Mouse (Mus musculus) embryonic facial prominence, embryonic 14.5 days (tissue): ENCODE measurements around the gene Cacna1s. TPM values are rescaled to one million over a fixed set of nuclear protein-coding genes. Genes with fewer than 3 reads are reported as not detected.

ENCODE experiments used
- ATAC-seq: fragments of 200-750 bp; cut with Nextera tagmentation; 2 replicates; pipeline ENCODE4 v1.8.0; 2017; ENCODE audit warnings: low read depth, moderate number of reproducible peaks, moderate TSS enrichment
- DNase-seq: peaks from one replicate; pipeline ENCODE4 v3.0.0-alpha.2; 2015; ENCODE audit warnings: low spot score
- H3K27ac ChIP-seq: fragments of 300-500 bp; sonication (generic); replicated peaks from 2 replicates; pipeline ENCODE4 v1.5.1; 2014; ENCODE audit warnings: low read depth, mild to moderate bottlenecking, low read length, moderate library complexity
- H3K27me3 ChIP-seq: fragments of 300-500 bp; sonication (generic); replicated peaks from 2 replicates; pipeline ENCODE4 v1.6.1; 2014; ENCODE audit warnings: low read length; ENCODE audit not compliant: control insufficient read depth, insufficient read depth
- H3K36me3 ChIP-seq: fragments of 300-500 bp; sonication (generic); 2 replicates; pipeline ENCODE4 v1.6.1; 2014; ENCODE audit warnings: low read length, mixed read lengths; ENCODE audit not compliant: control insufficient read depth, insufficient read depth
- H3K4me1 ChIP-seq: fragments of 300-500 bp; sonication (generic); 2 replicates; pipeline ENCODE4 v1.6.1; 2014; ENCODE audit warnings: antibody characterized with exemption, low read length; ENCODE audit not compliant: control insufficient read depth, insufficient read depth
- H3K4me2 ChIP-seq: fragments of 300-500 bp; sonication (generic); 2 replicates; pipeline ENCODE4 v1.6.1; 2014; ENCODE audit warnings: low read depth, mild to moderate bottlenecking, low read length, moderate library complexity, mixed read lengths
- H3K4me3 ChIP-seq: fragments of 300-500 bp; sonication (generic); 2 replicates; pipeline ENCODE4 v1.5.1; 2014; ENCODE audit warnings: low read depth, mild to moderate bottlenecking, low read length
- H3K9ac ChIP-seq: fragments of 300-500 bp; sonication (generic); 2 replicates; pipeline ENCODE4 v1.6.1; 2014; ENCODE audit warnings: low read depth, mild to moderate bottlenecking, low read length, moderate library complexity, mixed read lengths
- H3K9me3 ChIP-seq: fragments of 300-500 bp; sonication (generic); 2 replicates; pipeline ENCODE4 v1.6.1; 2016; ENCODE audit warnings: low read length; ENCODE audit not compliant: control insufficient read depth
- WGBS: fragments of 180-500 bp; shearing (Covaris S2); extraction: QIAGEN DNeasy Blood & Tissue Kit; methylation state at CpG from one replicate; pipeline ENCODE4 v1.1.7; 2014; 5-methylcytosine and 5-hydroxymethylcytosine counted together
- polyA plus RNA-seq: library from polyadenylated mRNA; unstranded; fragments of >200 nt; fragmentation: Nextera tagmentation; extraction: Ambion mirVana; gene quantifications from 2 replicates; pipeline ENCODE4 v1.2.1, GENCODE M21; 2014

The Cacna1s gene
- 11.2 and 12.1 TPM in 2 replicates for polyA plus RNA-seq

- no peak within 1 kb of the TSS for H3K9ac ChIP-seq
- no peaks in the 10 kb centered on the region; the same call in 1 of the 2 replicates for H3K4me1 ChIP-seq
- no peak within 1 kb of the TSS for H3K4me3 ChIP-seq
- H3K27ac ChIP-seq: no peak within 1 kb of the TSS
- peaks cover 39% of the 10 kb centered on the region for H3K27me3 ChIP-seq
- ATAC-seq (peak; percentile 39), DNase-seq (no peak)
- no peak within 1 kb of the TSS for H3K4me2 ChIP-seq
- 25% methylated on average over 11 of the region's 11 CpGs for WGBS
- no peaks in the 10 kb centered on the region for H3K9me3 ChIP-seq
- H3K36me3 ChIP-seq: no peaks in the 10 kb centered on the region
Observed at GRCm38 (mm10) chr1:136052547-136052946, at the start of gene Cacna1s. TSS of gene Cacna1s (plus strand) at chr1:136052750.

GRCm38 (mm10) chr1:136006292-136006748, 46.2 kb upstream of the Cacna1s start, which contains the start of gene Igfn1:
TSS of gene Igfn1 (minus strand) at chr1:136006342.
- WGBS: 75% methylated on average over 3 of the region's 3 CpGs
- Histone ChIP-seq H3K9ac (no peak within 1 kb of the TSS), H3K4me3 (no peak within 1 kb of the TSS; the same call in 1 of the 2 replicates), H3K9me3 (no peaks in the 10 kb centered on the region), H3K27me3 (0 out of 2 replicates have a peak, but pooled peaks cover 7% of the 10 kb centered on the region), H3K27ac (no peak within 1 kb of the TSS), H3K4me1 (peaks cover 4% of the 10 kb centered on the region; the same call in 1 of the 2 replicates), H3K36me3 (no peaks in the 10 kb centered on the region), H3K4me2 (peak within 1 kb of the TSS; percentile 73; the same call in 1 of the 2 replicates)
- ATAC-seq: no peak
- DNase-seq: no peak

DNA sequence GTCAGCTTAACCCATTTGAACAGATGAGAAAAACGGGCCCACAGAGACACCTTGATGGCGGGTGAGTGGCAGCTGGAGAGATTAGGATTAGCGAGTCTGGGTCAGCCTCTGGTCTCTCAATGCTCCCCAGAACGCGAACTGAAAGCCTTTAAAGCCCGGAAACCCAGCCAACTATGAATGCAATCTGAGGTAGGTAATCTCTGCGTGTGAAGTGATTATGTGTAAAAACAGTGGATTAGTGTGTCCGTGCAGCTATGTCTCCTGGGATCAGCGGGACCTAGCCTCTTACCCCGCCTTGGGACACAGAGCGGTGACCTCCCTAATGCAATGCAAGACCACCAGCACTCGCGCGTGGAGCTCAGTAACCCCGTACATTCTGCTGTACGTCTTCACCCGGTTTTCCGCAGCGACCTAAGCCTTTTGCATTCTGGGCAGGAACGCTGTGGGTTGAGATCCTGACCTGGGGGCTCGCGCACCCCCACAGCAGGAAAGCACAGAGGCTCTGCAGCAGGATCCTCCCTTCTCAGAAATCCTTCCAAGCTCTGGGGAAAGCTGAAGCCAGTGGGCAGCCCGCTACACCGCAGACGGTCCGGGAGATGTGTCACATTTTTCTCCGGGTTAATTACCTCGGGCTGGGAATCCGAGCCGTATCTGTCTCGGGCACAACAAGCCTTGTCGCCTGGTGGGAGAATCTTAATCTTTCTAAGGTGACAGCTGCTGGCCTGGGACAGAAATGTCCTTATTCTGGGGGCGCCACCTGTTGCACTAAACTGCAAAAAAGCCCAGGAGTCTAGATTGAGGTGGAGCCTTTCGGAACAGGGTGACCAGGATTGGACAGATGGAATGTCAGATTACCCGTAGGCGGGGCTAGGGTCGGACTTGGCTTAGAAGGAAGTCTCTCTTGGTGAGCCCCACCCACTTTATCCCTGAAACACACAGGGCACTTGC, 45.1 kb upstream of the Cacna1s start, which contains the start of gene Tmem9:
Gene Tmem9, plus strand, starts transcription at position 940 of the 948 bp plus-strand sequence.
- H3K9me3 ChIP-seq: no peaks in the 10 kb centered on the region
- peak within 1 kb of the TSS; percentile 40 for H3K9ac ChIP-seq
- H3K4me3 ChIP-seq: peak within 1 kb of the TSS; percentile 44
- H3K27ac ChIP-seq: no peak within 1 kb of the TSS
- H3K36me3 ChIP-seq: no peaks in the 10 kb centered on the region
- ATAC-seq: peak; percentile 93
- H3K27me3 ChIP-seq: 0 out of 2 replicates have a peak, but pooled peaks cover 7% of the 10 kb centered on the region
- 2% methylated on average over 37 of the region's 37 CpGs for WGBS
- DNase-seq: peak; percentile 91
- H3K4me1 ChIP-seq: peaks cover 4% of the 10 kb centered on the region; the same call in 1 of the 2 replicates
- H3K4me2 ChIP-seq: peak within 1 kb of the TSS; percentile 73

GRCm38 (mm10) chr1:136008159-136008533, 44.4 kb upstream of the Cacna1s start:
- H3K9me3 ChIP-seq: no peaks in the 10 kb centered on the region
- 0 out of 2 replicates have a peak, but pooled peaks cover 7% of the 10 kb centered on the region for H3K27me3 ChIP-seq
- H3K4me3 ChIP-seq: peak overlapping the region; percentile 44
- H3K9ac ChIP-seq: no peak overlapping the region
- WGBS: 23% methylated on average over 8 of the region's 8 CpGs
- no peak overlapping the region for H3K27ac ChIP-seq
- DNase-seq (no peak), ATAC-seq (no peak; the same call in 1 of the 2 replicates)
- H3K36me3 ChIP-seq: no peaks in the 10 kb centered on the region
- peak overlapping the region; percentile 73 for H3K4me2 ChIP-seq
- peaks cover 4% of the 10 kb centered on the region; the same call in 1 of the 2 replicates for H3K4me1 ChIP-seq

DNA sequence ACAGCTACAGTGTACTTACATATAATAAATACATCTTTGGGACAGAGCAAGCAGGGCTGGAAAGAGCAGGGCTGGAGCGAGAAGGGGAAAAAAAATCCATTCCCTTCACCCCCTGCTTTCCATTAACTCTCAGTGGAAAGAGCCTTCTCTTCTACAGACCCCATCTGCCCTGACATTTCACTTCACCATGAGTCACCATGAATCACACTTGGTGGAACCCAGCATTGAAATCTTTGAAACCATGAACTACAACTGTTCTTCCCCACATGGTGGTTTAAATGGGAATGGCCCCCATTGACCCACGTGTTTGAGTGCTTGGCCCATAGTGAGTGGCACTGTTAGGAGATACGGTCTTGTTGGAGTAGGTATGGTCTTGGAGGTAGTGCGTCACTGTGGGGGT, 42.3 kb upstream of the Cacna1s start:
- H3K27me3 ChIP-seq: 0 out of 2 replicates have a peak, but pooled peaks cover 7% of the 10 kb centered on the region
- no peak overlapping the region for H3K4me2 ChIP-seq
- 92% methylated on average over 4 of the region's 4 CpGs for WGBS
- DNase-seq (no peak), ATAC-seq (no peak)
- H3K9me3 ChIP-seq: no peaks in the 10 kb centered on the region
- H3K4me1 ChIP-seq: peaks cover 4% of the 10 kb centered on the region; the same call in 1 of the 2 replicates
- no peaks in the 10 kb centered on the region for H3K36me3 ChIP-seq
- no peak overlapping the region for H3K27ac ChIP-seq
- H3K4me3 ChIP-seq: no peak overlapping the region
- H3K9ac ChIP-seq: no peak overlapping the region

DNA sequence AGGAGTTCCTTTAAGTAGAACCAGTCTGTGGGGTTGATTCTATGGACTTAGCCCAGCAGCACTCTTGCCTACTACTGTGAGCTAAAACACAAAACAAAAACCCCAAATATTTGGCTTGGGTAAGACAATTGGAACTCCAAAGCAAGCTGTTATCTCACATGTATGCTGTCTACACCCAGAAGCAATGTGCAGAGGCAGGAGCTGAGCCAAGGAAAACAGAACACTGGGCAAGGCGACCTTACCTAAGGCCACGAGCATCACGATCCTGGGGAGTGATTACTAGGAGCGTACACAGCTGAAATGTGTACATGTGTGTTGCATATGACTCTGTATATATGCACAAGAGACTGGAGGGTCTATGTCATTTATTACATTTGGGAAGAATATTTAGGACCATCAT, 39.0 kb upstream of the Cacna1s start:
- H3K4me3 ChIP-seq: no peak overlapping the region
- H3K9ac ChIP-seq: no peak overlapping the region
- H3K4me2 ChIP-seq: no peak overlapping the region
- WGBS: 80% methylated on average over 4 of the region's 4 CpGs
- H3K9me3 ChIP-seq: no peaks in the 10 kb centered on the region
- no peaks in the 10 kb centered on the region for H3K27me3 ChIP-seq
- H3K36me3 ChIP-seq: no peaks in the 10 kb centered on the region
- H3K27ac ChIP-seq: no peak overlapping the region
- H3K4me1 ChIP-seq: peaks cover 4% of the 10 kb centered on the region
- ATAC-seq (no peak), DNase-seq (no peak)

- peaks cover 12% of the 10 kb centered on the region for H3K4me1 ChIP-seq
- DNase-seq: no peak
- peaks cover 6% of the 10 kb centered on the region; the same call in 1 of the 2 replicates for H3K36me3 ChIP-seq
- H3K4me3 ChIP-seq: no peak overlapping the region
- H3K9ac ChIP-seq: no peak overlapping the region
- no peak for ATAC-seq
- no peak overlapping the region for H3K4me2 ChIP-seq
- H3K27me3 ChIP-seq: no peaks in the 10 kb centered on the region
- no peak overlapping the region for H3K27ac ChIP-seq
- WGBS: 86% methylated on average over 2 of the region's 2 CpGs
- no peaks in the 10 kb centered on the region for H3K9me3 ChIP-seq
Observed at GRCm38 (mm10) chr1:136014796-136015502, 37.6 kb upstream of the Cacna1s start.

DNA sequence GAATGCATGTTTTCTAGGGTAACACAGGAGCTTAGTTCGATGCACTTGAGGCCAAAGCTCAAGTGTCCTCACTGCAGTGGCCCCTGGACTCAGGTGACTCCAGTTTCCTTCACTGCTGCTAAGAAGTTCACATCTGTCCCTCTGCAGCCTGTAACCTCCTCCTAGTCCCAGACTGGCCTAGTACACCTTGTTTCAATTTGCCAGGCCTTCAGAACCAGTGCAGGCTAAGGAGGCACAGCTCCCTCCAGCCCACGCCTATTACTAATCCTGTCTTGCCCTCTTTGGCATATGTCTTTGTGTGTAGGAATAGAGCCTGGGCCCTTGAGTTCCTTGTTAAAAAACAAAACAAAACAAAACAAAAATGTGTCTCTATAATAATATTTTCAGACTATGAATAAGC, 35.2 kb upstream of the Cacna1s start:
- Histone ChIP-seq H3K27me3 (no peaks in the 10 kb centered on the region), H3K4me2 (peak overlapping the region; percentile 89), H3K4me1 (peaks cover 12% of the 10 kb centered on the region), H3K9me3 (no peaks in the 10 kb centered on the region), H3K36me3 (peaks cover 23% of the 10 kb centered on the region), H3K27ac (peak overlapping the region; percentile 80; the same call in 1 of the 2 replicates), H3K4me3 (peak overlapping the region; percentile 82), H3K9ac (no peak overlapping the region)
- WGBS: 48% methylated on average over 2 of the region's 2 CpGs
- ATAC-seq: peak; percentile 22; the same call in 1 of the 2 replicates
- DNase-seq: no peak
